Mouse (Mus musculus) cerebellum, adult 2 months (tissue): ENCODE data around the gene Chka.

Source experiments
- CTCF ChIP-seq: fragments of 200-500 bp; IDR thresholded peaks from 2 replicates; pipeline ENCODE4 v1.5.1; 2011; ENCODE audit warnings: low read depth, mild to moderate bottlenecking, control low read depth, low read length, moderate library complexity, borderline replicate concordance; ENCODE audit not compliant: insufficient read depth
- POLR2A ChIP-seq: fragments of 200-500 bp; IDR thresholded peaks from 2 replicates; pipeline ENCODE4 v1.6.1; 2011; ENCODE audit warnings: low read length, control low read depth, borderline replicate concordance; ENCODE audit not compliant: insufficient read depth

DNA sequence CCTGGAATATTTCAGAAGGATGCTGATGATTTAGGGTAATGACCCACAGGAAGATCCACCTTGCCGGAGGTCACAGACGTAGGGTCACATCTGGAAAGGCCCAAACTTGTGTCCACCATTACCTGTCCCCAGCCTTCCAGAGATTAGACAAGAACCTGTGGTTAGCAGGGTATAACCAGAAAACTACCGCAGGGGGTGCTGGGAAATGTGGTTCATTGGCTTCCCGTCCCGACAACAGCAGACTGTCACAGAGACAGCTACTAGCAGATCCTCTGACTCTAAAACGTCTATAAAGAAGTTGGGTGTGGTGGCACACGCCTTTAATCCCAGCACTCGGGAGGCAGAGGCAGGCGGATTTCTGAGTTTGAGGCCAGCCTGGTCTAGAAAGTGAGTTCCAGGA is 14.8 kb upstream of the Chka start:
- TF ChIP-seq CTCF: no peak
- TF ChIP-seq POLR2A: no peak
